Mouse (Mus musculus): Measurements from ENCODE around the gene Slc6a21.

The Slc6a21 gene

GRCm38 (mm10) chr7:45257063-45257840 is 20.1 kb upstream of the Slc6a21 start:
- DNase-seq: no peak

GRCm38 (mm10) chr7:45259281-45259680 is 18.0 kb upstream of the Slc6a21 start:
- no peak for DNase-seq

- DNase-seq: no peak
These were observed 15.0 kb upstream of the Slc6a21 start for GRCm38 (mm10) chr7:45262266-45262665.

GRCm38 (mm10) chr7:45263006-45263607 is 14.2 kb upstream of the Slc6a21 start:
- DNase-seq: no peak

GRCm38 (mm10) chr7:45264348-45264747 is 13.0 kb upstream of the Slc6a21 start:
- no peak for DNase-seq

GRCm38 (mm10) chr7:45265518-45265917 is 11.8 kb upstream of the Slc6a21 start:
- no peak for DNase-seq

- DNase-seq: no peak
These were observed 4.4 kb upstream of the Slc6a21 start for GRCm38 (mm10) chr7:45272786-45273412.

- DNase-seq: no peak
These were observed 3.6 kb upstream of the Slc6a21 start for GRCm38 (mm10) chr7:45273672-45274071.

- DNase-seq: no peak
These were observed 9.2 kb downstream of the Slc6a21 start for GRCm38 (mm10) chr7:45286486-45286885.

GRCm38 (mm10) chr7:45296626-45297025 is 19.3 kb downstream of the Slc6a21 start:
- no peak for DNase-seq

- no peak for DNase-seq
These were observed 20.2 kb downstream of the Slc6a21 start for GRCm38 (mm10) chr7:45297563-45297962.

- peak; percentile 51 for DNase-seq
These were observed 22.4 kb downstream of the Slc6a21 start for GRCm38 (mm10) chr7:45299752-45300151.

- peak; percentile 77 for DNase-seq
These were observed 23.0 kb downstream of the Slc6a21 start for GRCm38 (mm10) chr7:45300270-45300669.

GRCm38 (mm10) chr7:45302626-45303025 is 25.3 kb downstream of the Slc6a21 start:
- DNase-seq: no peak

- DNase-seq: no peak
These were observed 27.6 kb downstream of the Slc6a21 start for GRCm38 (mm10) chr7:45304869-45305268.

- peak; percentile 70 for DNase-seq
These were observed 28.0 kb downstream of the Slc6a21 start for GRCm38 (mm10) chr7:45305275-45305674.

- no peak for DNase-seq
These were observed 31.4 kb downstream of the Slc6a21 start for GRCm38 (mm10) chr7:45308551-45309240.

- DNase-seq: peak; percentile 61
These were observed 32.1 kb downstream of the Slc6a21 start for GRCm38 (mm10) chr7:45309455-45309854.

- DNase-seq: no peak
These were observed 34.7 kb downstream of the Slc6a21 start for GRCm38 (mm10) chr7:45312023-45312422.

GRCm38 (mm10) chr7:45312686-45313453 is 35.6 kb downstream of the Slc6a21 start:
- DNase-seq: no peak

GRCm38 (mm10) chr7:45313495-45313894 is 36.2 kb downstream of the Slc6a21 start:
- DNase-seq: no peak

- peak; percentile 64 for DNase-seq
These were observed 37.9 kb downstream of the Slc6a21 start for GRCm38 (mm10) chr7:45315182-45315701.
